Mouse (Mus musculus) large intestine, adult 2 months (tissue): ENCODE data around the gene Ttc5. TPM values are rescaled to one million over a fixed set of nuclear protein-coding genes. Genes with fewer than 3 reads are reported as not detected.
A peak's percentile ranks its signal among the peaks of the same experiment; 100 is the strongest.
"Not testable (repeated sequence)": the region's sequence is repeated elsewhere in the genome, so short reads cannot be mapped to it uniquely, and the experiment has no call there.

Source experiments
- DNase-seq: peaks from one replicate; pipeline ENCODE4 v3.0.0-alpha.2; 2012; ENCODE audit warnings: low read depth, low spot score
- WGBS: fragments of 180-500 bp; shearing (Covaris S2); methylation state at CpG from one replicate; pipeline ENCODE4 v1.1.7; 2018; 5-methylcytosine and 5-hydroxymethylcytosine counted together
- polyA plus RNA-seq: library from polyadenylated mRNA; depleted of rRNA; stranded (reverse); fragments of >200 nt; gene quantifications from 2 replicates; pipeline ENCODE4 v1.2.3, GENCODE M21; 2012; rRNA removed

Ttc5 gene
- polyA plus RNA-seq = 21.7 and 25.6 TPM in 2 replicates

DNA sequence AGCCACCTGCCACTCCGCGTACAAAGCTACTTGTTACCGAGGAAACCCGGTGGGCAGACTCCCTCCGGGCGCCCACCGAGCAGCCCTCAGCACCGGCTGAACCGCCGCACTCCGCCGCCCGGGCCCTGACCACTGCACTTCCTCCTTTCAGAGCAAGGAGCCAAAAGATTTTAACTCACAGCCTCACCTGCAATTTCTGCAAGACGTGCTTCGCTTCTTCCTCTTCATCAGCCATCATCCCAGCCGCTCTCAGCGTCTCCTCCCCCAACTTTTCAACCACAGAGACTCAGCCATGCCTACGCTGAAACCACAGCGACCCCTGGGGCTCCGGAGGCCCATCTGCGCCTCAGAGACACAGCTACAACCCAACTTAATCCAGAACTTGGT, at the start of gene Ttc5:
TSS of gene Ttc5 (minus strand) at position 269 of the 387 bp plus-strand sequence.
- peak; percentile 82 for DNase-seq
- WGBS = under 1% methylated on average over 21 of the region's 21 CpGs

DNA sequence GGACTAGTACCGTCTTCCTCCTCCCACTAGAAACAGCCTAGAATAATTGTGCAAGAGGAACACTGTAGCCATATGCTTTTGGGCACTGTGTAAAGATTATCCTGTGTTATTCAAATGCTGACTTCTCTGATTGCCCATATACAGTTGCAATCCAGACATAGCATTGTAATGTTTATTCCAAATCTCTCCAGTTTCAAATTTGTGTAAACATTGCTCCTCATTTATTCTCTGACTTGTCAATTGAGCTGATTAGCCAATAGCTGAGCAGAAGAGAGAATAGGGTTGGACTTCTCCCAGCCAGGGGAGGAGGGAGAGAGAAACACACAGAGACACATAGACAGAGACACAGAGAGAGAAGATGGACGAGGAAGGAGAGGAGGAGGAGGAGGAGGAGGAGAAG, 49.1 kb upstream of the Ttc5 start:
- DNase-seq = no peak
- WGBS = 53% methylated on average over 2 of the region's 2 CpGs

DNA sequence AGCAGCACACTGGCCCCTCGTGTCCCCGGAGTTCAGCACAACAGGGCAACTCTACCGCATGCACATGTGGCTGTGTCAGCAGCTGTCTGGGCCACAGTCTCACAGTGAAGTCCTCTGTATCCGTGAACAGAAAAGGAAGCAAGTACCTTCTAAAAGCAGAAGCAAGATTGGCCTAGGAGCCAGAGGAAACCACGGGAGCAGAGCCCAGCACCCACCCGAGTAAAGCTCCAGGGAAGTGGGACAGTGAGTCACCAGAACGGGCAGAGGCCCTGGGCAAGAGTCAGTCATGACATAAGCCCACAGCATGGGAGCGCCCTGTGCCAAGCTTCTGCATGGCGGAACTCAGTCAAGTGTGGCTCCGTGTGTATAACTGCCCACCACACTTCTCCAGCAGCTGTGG, 48.6 kb upstream of the Ttc5 start:
- no peak for DNase-seq
- 75% methylated on average over 10 of the region's 10 CpGs for WGBS

DNA sequence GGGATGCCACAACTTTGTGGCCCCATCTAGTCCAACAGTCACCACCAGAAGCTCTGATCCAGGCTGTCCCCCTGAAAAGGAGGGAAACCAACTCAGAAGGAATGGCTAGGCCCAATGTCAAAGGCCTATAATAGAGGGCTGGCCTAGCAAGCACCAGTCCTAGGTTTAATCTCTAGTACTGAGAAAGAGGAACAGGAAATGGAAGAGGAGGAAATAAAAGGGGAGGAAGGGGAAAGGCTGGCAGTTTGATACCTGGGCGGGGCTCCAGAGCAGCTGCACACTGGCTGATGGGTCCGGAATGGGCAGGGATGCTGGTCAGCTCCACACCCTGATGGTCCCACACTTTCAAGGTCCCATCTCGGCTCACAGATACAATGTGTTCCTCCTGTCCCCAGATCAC, 44.6 kb upstream of the Ttc5 start:
- 62% methylated on average over 3 of the region's 3 CpGs for WGBS

DNA sequence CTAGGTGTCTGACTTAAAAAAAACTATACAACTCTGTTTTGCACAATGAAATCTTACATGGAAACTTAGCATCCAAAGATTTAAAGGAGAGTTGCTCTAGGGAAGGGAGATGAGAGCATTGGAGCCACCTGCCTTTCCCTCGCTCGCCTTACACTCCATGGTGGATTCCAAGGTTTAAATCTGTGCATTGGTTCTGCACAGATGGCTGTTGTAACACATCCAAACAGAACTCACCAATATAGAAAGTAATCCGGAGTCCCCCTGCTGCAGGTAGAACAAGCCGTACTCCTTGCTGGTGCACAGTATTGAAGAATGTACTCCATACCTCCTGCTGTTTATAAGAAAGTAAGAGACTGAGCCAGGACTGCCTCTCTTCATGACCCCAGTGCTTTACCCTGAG, 41.3 kb upstream of the Ttc5 start:
- 91% methylated on average over 4 of the region's 4 CpGs for WGBS
- no peak for DNase-seq

More for the DNA sequence above, 44.6 kb upstream of the Ttc5 start:
- DNase-seq = no peak

DNA sequence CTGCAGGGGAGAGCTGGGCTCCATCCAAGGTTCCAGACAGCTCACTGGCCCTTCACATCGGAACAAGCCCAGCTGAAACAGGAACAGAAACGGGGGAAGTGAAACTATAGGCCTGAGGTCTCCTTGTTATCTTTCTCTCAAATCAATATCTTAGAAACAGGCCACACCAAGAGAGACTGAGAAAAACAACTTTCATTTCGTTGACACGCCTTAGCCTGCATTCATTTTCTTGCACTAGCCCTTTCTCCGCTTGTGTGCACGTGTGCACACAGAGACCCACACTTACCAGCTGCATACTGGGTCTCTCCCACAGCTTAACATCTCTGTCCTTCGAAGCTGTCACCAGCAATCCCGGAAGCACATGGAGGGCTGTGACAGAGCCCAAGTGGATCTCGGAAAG, 38.9 kb upstream of the Ttc5 start:
- 76% methylated on average over 9 of the region's 9 CpGs for WGBS
- DNase-seq = no peak

DNA sequence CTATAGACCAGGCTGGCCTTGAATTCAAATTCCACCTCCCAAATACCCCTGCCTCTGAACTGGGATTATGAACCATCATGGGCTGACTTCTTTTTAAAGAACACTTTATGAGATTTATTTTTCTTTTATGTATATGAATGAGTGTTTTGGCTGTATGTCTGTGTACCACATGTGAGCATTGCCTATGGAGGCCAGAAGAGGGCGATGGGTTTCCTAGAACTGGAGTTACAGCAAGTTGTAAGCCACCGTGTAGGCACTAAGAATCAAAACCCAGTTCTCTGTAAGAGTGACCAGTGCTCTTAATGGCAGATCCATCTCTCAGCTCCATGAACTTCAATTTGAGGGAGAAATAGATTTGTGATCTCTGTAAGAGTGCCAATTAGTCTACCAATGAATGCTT, 37.9 kb upstream of the Ttc5 start:
- no peak for DNase-seq
- WGBS = 83% methylated on average over 2 of the region's 2 CpGs

DNA sequence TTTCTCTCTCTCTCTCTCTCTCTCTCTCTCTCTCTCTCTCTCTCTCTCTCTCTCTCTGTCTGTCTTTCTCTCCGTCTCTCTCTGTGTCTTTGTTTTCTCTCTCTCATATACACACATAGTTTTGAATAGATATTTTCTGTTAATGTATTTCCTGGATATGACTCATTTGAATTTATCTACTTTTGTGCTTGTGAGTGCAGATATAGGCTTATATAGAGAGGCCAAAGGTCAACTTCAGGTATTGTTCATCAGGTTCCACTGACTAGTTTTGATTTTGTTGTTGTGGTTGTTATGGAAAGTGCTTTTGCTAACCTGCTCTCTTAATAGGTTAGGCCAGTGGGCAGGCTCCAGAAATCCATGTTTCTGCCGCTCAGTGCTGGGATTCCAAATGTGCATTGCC, 27.7 kb upstream of the Ttc5 start:
- WGBS = 56% methylated on average over 2 of the region's 2 CpGs
- peak; percentile 32 for DNase-seq

DNA sequence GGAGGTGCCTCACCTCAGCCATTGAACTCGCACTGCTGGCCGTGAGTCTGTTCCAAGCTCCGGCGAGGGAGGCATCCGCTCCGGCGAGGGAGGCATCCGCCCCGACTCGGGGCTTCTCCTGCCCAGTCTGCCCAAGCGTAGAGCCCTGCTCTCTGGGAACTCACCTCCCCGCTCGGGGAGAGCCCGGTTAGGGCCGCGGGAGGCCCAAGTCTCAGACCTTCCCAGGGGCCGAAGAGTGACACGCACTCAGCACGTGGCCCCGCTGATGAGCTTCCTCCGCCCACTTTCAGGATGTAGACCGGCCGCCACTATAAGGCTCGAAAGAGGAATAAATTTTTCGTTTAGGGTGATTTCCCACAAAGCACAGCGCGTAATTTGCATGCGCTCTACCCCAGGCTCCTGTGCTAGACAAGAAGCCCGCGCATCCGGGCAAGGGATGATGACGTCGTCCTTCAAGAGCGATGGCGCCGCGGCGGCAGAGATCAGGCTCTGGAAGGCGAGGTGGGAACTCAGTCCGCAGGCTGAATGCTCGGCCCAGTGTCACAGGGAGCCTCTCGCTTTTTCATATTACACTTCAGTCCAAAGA, 22.3 kb upstream of the Ttc5 start, which contains the start of the genes Ccnb1ip1 and Parp2:
TSS of gene Ccnb1ip1 (minus strand) at position 246 of the 586 bp plus-strand sequence.
TSS of gene Parp2 (plus strand) at position 355 of the 586 bp plus-strand sequence.
- WGBS = under 1% methylated on average over 42 of the region's 42 CpGs
- peak; percentile 89 for DNase-seq

DNA sequence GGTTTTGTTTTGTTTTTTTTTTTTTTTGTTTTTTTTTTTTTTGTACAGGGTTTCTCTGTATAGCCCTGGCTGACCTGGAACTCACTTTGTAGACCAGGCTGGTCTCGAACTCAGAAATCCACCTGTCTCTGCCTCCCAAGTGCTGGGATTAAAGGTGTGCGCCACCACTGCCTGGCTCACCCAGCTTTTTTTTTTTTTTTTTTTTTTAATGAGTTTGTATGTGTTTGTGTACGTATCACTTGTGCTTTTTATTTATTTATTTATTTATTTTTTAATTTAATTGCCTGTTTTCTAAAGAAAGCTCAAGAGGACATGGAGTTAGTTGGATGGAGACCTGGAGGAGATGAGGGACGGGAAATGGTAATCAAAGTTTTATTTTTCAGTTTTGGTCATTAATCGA, 21.1 kb upstream of the Ttc5 start:
- WGBS = 84% methylated on average over 5 of the region's 5 CpGs
- not testable (repeated sequence) for DNase-seq

DNA sequence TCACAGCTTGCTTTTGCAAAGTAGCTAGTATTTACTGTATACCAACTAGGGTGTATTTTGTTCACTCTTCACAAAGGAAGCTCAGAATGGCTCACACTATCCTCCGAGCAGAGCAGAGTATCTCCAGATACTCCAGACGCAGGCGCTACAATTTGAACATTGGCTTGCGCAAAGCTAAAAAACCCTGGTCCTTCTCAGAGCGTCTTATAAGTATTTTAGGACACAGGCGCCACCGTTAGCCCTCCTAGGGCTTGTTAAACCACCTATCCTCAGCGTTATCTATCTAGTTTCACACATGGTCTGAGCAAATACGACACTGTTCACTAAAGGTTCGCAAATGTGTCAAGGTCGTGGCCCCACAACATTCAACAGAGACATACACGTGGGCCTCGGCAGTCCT, 19.4 kb upstream of the Ttc5 start:
- DNase-seq = no peak
- WGBS = 66% methylated on average over 13 of the region's 13 CpGs

DNA sequence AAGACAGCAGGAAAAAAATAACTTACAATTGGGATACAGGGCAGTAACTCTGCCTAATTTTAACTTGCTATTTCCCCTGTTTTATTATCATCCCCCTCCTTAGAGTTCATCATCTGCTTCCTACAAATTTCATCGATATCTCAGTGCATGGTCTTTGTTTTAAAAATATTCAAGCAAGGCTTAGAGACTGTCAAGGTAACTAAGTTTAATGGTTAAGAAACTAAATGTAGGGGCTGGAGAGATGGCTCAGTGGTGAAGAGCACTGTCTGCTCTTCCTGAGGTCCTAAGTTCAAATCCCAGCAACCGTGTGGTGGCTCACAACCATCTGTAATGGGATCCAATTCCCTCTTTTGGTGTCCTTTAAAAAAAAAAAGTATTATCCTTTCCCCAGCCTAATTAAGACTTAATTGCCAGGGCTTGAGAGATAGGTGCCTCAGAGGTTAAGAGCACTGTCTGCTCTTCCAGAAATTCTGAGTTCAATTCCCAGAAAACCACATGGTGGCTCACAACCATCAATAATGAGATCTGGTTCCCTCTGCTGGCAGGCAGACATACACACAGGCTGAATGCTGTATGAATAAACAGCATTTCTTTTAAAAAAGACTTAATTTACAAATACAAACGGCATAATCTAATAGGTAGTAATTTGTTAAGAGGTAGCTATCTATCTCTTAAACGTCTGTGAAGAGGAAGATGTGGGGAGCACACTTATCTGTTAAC, 17.7 kb upstream of the Ttc5 start:
- WGBS = 64% methylated on average over 4 of the region's 4 CpGs
- DNase-seq = no peak

DNA sequence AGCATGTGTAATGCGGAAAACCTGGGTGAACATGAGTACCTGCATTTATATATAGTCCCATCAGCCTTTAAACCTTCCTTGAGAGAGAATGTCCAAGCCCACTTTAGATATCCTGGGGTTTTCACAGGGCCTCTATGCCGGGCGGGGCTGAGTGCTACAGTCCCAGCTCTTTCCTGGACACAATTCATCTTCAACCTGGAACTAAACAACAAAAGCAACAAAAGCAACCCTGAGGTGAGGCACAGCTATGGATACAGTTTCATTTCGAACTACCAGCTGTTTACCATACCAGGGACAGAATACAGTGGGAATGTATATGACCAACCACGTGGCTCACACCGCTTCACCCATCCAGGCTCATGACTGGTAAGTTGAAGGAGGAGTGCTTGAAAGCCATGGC, 17.1 kb upstream of the Ttc5 start:
- WGBS = 84% methylated on average over 6 of the region's 6 CpGs
- no peak for DNase-seq

DNA sequence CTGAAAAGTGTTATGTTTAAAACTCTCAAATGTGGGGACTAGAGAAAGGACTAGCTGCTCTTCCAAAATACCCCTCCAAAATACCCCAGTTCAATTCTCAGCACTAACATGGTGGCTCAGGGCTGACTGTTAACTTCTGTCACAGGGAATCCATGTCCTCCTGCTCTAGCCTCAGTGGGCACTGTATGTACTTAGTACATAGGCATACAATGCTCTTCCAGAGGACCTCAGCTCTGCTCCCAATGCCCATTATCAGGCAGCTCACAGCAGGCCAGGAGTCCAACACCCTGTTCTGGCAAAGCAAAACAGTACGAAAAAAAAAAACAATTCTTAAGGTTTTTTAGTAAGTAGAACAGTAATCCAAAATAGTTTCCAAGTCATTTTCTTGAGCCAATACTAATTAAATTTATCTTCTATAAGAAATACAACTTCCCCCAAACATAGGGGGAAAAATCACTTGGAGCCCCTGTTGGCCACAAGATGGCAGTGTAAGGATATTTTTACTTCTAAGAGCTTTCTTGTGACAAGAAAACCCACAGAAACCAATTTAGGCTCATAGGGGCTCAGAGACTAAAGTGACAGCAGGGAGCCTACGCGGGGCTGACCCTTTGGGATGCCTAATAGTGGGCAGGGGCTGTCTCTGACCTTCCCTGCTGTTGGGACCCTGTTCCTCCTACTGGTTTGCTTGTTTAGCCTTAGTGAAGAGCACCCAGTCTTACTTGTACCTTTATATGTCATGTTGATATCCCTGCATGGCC, 14.4 kb upstream of the Ttc5 start:
- WGBS = 5% methylated on average over 3 of the region's 3 CpGs
- peak; percentile 36 for DNase-seq

DNA sequence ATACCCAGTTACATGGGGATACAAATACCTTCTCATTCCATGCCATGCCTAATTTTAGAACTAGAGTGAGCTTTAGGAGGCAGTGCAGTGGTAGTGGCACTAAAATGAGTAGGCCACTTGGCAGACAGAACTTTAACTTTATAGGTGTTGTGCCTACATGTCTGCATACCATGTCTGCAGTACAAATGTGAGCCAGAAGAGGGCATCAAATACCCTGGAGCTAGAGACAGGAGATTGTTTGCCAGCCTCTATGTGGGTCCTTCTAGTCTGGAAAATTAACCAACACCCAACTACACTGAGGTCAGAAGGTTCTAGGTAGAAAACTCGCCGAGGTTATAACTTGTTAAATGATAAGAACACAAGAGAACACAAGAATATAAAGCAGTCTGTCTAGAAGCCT, 13.2 kb upstream of the Ttc5 start:
- WGBS = 63% methylated on average over 2 of the region's 2 CpGs

DNA sequence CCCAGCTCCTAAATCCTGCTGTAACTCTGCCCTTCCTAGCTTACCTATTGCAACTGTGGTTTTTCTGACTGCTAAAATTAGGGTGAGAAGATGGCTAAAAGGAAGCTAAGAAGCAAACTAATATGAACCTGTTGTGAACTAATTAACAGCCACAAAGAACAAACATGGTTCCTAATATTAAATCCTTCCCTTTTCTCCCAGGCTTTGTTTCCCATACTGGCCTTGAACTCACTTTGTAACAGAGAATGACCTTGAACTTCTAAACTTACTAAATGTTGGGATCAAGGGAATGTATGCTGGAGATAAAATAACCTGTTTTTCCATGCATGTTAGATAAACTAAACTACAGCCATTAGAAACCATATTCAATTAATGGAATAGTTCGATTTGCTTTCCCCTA, 11.1 kb upstream of the Ttc5 start:
- WGBS = 82% methylated on average over 1 of the region's 1 CpGs
- DNase-seq = no peak

More for the DNA sequence above, 13.2 kb upstream of the Ttc5 start:
- no peak for DNase-seq

DNA sequence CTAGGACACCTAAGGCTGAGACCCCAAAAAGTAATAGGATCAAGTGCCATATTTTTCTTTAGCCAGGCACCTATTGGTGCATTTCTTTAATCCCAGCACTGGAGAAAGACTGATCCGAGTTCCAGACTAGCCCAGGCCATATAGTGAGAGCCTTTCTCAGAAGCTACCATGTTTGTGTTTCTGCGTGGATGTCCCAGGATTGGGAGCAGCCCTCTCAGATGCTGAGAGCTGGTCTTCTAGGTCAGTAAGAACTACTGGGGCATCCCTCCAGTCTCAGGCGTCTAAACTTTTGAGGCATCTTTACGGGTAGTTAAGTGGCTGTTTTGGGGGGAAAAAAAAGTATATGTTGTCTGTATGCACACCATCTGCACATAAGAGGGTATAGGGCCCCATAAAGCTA, 10.6 kb upstream of the Ttc5 start:
- 84% methylated on average over 4 of the region's 4 CpGs for WGBS
- DNase-seq = no peak

DNA sequence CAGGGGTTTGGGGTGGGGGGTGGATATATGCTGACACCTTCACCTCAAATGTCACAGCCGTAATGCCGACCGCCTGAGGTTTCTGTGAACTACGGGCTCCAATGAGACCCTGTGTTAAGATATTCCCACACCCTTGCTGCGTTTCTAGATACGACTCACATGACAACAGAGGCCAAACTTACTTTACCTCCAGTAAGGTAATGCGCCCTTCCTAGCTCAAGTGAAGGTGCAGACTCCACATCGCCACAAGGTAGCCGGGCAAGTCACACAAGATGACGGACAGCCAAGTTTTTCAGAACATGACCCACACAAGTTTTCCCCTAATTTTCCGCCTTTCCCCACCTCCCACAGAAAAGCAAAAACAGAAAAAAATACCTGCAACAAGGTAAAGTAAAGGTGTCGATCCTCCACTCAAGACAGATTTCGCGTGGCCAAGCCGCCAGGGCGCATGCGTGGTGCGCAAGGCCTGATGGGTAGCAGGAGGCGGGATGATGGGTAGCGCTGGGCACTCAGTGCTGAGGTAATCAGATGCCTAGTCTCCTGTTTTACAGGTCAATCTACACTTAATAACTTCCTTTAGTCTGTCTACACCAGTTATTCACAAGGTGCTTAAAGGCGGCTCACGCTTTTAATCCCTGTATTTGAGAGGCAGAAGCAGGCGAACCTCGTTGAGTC, 10.1 kb upstream of the Ttc5 start:
- WGBS = 92% methylated on average over 24 of the region's 24 CpGs
- DNase-seq = no peak

DNA sequence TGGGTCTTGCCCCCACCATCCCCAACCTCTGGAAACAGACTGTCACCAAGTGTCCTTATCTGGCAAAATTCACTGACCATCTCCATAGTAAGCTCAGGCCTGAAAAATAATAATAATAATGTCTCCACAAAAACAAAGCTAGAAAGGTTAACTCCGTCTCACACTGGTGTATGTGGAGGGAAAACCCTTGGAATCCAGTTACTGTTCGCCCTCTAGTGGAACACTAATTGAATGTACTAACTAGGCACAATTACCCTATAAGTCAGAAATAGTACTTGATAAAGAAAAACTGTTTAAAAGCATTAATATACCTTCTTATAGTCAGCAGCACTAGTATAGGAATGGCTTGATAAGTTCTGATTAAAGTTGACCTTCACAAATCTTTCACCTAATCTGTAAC, 2.8 kb upstream of the Ttc5 start:
- WGBS = 5% methylated on average over 2 of the region's 2 CpGs
- DNase-seq = no peak
